Mouse (Mus musculus): ENCODE measurements around the gene Wnt3.

The Wnt3 gene

DNA sequence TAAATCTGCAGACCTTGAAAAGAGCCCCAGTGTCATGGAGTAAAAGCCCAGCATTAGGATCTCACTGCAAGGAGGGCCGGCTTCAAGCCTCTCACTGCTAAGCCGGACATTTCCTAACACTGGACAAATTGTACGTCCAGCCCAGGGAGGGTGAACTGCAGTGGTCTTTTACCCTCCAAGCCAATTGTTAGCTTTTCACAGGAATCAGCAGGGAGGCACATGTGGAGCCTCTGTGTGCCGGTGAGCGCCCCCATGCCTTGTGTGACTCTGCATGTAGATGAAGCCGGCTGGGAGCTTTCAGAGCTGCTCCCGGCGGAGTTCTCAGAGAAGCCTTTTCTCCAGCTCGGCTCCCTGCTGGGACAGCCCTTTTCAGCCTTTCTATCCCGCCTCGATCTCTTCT lies 66.9 kb downstream of the Wnt3 start:
- no peak for DNase-seq (ENCODE audit: low read depth in 2 of 2, low spot score in 2 of 2)

DNA sequence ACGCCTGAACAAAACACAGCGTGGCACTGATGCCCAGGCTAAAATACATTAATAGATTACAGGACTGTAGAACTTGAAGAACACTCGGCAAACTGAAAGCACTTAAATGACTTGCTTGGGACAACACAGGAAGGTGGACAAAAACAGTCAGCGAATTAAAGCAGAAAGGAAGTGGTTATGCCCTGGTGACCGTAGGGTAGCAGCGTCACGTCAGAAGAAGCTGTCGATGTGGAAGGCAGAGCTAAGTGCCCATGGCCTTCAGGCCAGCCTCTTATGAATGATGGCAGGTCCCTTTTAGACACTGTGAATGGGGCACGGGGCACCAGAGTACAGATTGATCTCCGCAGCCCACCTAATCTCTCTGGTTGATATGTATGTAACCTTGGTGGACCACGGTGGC lies 74.3 kb downstream of the Wnt3 start:
- DNase-seq (ENCODE audit: low read depth in 2 of 2, low spot score in 2 of 2), result no peak

DNA sequence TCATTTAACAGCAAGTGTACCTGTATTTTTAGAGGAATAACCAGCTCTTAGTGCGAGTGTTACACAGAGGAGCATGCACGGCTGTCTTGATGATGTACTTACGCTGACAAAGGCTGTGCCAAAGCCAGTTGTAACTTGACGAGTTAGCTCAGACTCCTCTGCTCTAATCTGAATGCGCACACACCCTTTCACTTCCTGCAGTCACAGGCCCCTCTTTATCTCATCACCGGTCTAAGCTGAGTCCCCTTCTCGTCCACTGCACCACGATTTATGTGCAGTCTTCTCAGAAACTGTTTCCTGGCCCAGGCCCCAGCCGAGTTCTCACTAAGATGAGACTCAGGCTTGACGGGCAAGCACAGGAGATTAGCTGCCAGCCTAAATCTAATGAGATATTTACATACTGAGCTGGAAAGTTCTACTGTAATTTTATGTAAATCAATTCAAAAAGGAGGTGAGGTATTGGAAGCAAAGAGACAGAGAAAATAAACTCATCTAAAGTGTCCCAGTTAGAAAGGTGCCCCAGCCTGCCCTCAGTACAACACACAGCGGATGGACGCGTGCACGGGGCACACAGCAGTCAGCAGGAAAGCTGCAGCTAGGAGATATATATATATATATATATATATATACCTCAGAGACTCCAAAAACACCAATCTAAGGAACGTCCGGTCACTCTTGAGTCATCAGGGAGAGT lies 78.8 kb downstream of the Wnt3 start:
- no peak for DNase-seq (ENCODE audit: low read depth in 2 of 2, low spot score in 2 of 2)

- DNase-seq (ENCODE audit: low read depth in 2 of 2, low spot score in 2 of 2), result no peak
Measured at GRCm38 (mm10) chr11:103853284-103853920, 79.5 kb downstream of the Wnt3 start.

GRCm38 (mm10) chr11:103854294-103854693 lies 80.3 kb downstream of the Wnt3 start:
- no peak for DNase-seq (ENCODE audit: low read depth in 2 of 2, low spot score in 2 of 2)

DNA sequence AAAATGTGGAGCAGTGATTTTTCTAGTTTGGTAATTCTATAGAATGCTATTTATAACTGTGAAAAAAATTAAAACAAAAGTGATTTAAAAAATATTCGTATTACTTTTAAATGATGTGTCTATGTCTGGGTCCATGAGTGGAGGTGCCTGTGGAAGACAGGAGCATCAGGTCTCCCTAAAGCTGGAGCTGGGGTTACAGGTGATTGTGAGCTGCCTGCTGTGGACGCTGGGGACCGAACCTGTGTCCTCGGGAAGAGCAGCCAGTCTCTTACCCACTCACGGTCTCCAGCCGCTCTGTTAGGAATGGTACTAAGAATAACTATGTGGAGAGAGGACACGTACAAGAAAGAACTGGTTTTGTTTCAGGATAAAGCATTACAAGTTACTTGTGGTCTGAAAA lies 82.7 kb downstream of the Wnt3 start:
- no peak for DNase-seq (ENCODE audit: low read depth in 2 of 2, low spot score in 2 of 2)

GRCm38 (mm10) chr11:103858760-103859159 lies 84.8 kb downstream of the Wnt3 start:
- no peak for DNase-seq (ENCODE audit: low read depth in 2 of 2, low spot score in 2 of 2)

- no peak for DNase-seq (ENCODE audit: low read depth in 2 of 2, low spot score in 2 of 2)
Measured at GRCm38 (mm10) chr11:103859933-103860610, 86.1 kb downstream of the Wnt3 start.

DNA sequence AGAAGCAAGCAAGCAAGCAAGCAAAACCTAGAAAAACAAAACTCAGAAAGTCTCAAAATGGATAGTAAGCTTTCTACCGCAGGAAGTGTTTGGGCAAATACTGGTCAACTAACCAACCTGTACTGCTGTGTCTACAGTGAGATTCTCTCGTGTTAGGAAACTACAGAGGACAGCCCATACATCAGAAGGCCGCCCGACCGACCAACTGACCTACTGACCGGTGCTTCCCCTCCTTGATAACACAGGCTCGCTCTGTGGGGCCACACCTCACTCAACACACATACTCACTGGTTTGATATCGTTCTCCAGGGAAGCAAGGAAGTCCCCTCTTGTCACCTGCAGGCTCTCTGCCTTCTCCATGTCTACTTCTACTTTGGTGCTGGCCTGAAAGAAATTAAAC lies 89.0 kb downstream of the Wnt3 start:
- no peak for DNase-seq (ENCODE audit: low read depth in 2 of 2, low spot score in 2 of 2)

DNA sequence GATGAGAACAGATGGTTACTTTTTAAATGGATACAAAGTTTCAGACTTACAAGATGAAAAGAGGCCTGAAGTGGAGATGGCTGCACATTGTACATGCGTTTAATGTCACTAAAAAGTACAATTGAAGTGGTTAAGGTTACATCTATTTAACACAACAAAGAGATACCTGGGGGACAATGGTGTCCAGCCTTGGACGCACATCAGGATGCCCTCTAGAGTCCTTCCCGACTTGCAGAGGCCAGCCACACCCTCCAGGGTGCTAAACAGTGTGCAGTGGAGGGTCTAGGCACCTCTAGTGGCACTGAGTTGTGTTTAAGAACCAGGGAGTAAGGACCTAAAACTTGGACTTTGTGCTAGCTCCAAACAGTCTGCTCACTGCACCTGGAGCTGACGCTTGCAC lies 90.5 kb downstream of the Wnt3 start:
- DNase-seq (ENCODE audit: low read depth in 2 of 2, low spot score in 2 of 2), result no peak

DNA sequence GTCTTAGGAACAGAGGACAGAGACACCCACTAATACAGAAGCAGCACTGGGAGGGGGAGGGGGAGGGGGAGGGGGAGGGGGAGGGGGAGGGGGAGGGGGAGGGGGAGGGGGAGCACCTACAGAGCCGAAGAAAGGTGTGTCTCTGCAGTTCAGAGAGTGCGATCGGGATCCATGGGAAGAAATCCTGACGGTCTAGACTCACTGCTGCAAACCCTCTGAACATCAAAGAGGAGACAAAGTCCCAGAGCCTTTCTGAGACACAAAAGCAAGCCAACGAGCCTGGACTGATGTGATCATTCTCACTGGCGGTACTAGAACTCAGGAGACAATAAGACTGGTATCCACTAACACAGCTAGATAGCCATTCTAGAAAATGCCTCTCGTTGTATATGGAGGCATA lies 91.4 kb downstream of the Wnt3 start:
- no peak for DNase-seq (ENCODE audit: low read depth in 2 of 2, low spot score in 2 of 2)

All from CD8-positive naive resting alpha-beta T cell, adult 2 months (primary cell).